Mouse (Mus musculus): ENCODE results near the gene Aarsd1. TPM values are rescaled to one million over a fixed set of nuclear protein-coding genes. Genes with fewer than 3 reads are reported as not detected.
"Not testable (repeated sequence)": the region's sequence is repeated elsewhere in the genome, so short reads cannot be mapped to it uniquely, and the experiment has no call there.

Aarsd1 gene
- total RNA-seq (2021) = 10 to 100 TPM; 47.2 to 51.2 TPM
- long read RNA-seq, experiment 1, transcript Aarsd1-201 (12 exons, 1,516 nt) = major isoform, 45 of 48 reads
- long read RNA-seq, experiment 1, partial matches to known transcripts = 2 of 48 reads
- long read RNA-seq, experiment 1, other reads (novel, unspliced or antisense) = 1 of 48 reads
- long read RNA-seq, experiment 2, transcript Aarsd1-201 (12 exons, 1,516 nt) = major isoform, 50 of 58 reads
- long read RNA-seq, experiment 2, partial matches to known transcripts = 5 of 58 reads
- long read RNA-seq, experiment 2, other reads (novel, unspliced or antisense) = 3 of 58 reads

DNA sequence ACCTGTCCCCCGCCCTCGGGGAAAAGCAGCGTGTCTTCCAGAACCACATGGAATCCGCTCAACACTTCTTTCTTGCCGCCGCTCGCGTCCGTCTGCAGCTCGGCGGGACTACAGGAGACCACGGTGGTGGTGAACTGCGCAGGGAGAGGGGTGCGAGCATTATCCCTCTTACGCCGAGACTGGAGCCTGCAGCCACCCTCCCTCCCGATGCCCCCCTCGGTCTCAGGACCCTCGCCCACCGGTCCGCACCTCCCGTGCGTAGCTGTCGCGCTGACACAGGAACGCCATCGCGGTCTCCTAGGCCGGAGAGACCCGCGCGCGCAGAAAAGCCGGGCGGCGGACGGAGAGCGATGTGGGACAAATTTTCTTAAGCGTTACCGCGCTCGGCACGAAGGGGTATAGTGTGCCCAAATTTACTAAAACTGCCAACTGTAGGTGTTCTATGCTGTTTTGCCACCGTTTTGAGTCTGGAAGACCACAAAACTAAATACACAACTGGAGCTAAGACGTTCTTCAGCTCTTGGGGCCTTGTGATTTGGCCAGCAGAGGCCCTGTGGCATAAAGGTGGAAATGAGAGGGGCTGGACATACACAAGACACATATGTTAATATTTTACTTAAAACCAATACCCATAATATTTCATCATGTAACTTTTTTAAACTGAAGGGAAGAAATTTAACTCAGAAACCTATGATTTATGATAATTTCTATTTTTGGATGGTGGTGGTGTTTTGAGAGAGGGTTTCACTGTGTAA lies at the start of gene Aarsd1:
Gene Aarsd1 (minus strand): TSS at position 515 of the 755 bp plus-strand sequence.
- H3K27ac ChIP-seq = peak within 1 kb of the TSS; percentile 88
- peak within 1 kb of the TSS; percentile 91 for H3K4me3 ChIP-seq
- no peak; the same call in none of the 2 replicates for TF ChIP-seq CTCF (conservative IDR thresholded peaks at IDR 0.05)
- peak; percentile 81 to 90 for DNase-seq (ENCODE audit: low spot score in 2 of 2)

DNA sequence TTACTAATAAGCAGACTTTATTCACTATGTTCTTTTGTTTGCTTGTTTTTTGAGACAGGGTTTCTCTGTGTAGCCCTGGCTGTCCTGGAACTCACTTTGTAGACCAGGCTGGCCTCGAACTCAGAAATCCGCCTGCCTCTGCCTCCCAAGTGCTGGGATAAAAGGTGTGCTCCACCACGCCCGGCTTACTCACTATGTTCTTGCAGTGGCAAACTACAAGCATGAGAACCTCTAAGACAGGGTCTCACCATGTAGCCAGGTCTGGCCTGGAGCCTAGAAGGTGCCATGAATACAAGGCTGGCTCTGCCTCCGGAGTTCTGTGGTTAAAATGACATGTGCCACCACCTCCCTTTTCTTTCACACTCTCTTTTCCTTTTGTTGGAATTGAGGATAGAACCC lies 49.1 kb upstream of the Aarsd1 start:
- not testable (repeated sequence) for H3K27ac ChIP-seq; DNase-seq (ENCODE audit: low spot score in 2 of 2)

DNA sequence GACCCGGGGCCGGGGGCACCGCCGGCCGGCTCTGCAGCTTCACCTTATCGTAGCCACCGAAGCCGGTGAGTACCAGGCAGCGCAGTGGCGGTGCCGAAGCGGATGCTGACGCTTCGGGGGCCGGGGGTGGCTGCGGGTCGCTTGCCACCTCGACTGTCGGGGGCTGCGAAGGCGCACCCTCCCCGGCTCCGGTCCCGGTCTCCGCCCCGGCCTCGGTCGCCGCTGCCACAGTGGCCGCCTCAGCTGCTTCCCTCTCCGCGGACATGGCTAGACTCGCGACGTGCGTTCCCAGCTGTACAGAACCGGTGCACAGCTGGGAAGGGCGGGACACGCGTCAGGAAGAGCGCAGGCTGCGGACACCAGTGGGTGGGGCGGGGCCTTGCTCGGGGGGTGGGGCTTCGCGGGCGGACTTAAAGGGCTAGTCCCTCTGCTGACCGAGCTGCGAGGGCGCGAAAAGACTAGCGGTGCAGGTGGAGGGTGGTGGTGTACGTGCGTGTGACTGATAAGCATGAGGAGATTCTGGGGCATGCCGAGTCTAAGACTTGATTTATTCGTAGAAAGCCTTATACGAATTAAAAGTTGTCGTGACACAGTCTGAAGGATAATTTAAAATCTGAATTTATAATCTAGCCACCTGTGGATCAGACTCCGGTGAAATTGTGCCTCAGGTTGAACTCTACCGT lies 48.6 kb upstream of the Aarsd1 start, which contains the start of gene Vat1:
Gene Vat1 (minus strand): TSS at position 362 of the 683 bp plus-strand sequence.
- peak within 1 kb of the TSS; percentile 81 for H3K27ac ChIP-seq
- TF ChIP-seq CTCF (conservative IDR thresholded peaks at IDR 0.05) = peak; percentile 37
- H3K4me3 ChIP-seq = peak within 1 kb of the TSS; percentile 63
- peak in 1 of 2 experiments; percentile 45 for DNase-seq (ENCODE audit: low spot score in 2 of 2)

More for the DNA sequence above, 49.1 kb upstream of the Aarsd1 start:
- peak overlapping the region; percentile 63 for H3K4me3 ChIP-seq

DNA sequence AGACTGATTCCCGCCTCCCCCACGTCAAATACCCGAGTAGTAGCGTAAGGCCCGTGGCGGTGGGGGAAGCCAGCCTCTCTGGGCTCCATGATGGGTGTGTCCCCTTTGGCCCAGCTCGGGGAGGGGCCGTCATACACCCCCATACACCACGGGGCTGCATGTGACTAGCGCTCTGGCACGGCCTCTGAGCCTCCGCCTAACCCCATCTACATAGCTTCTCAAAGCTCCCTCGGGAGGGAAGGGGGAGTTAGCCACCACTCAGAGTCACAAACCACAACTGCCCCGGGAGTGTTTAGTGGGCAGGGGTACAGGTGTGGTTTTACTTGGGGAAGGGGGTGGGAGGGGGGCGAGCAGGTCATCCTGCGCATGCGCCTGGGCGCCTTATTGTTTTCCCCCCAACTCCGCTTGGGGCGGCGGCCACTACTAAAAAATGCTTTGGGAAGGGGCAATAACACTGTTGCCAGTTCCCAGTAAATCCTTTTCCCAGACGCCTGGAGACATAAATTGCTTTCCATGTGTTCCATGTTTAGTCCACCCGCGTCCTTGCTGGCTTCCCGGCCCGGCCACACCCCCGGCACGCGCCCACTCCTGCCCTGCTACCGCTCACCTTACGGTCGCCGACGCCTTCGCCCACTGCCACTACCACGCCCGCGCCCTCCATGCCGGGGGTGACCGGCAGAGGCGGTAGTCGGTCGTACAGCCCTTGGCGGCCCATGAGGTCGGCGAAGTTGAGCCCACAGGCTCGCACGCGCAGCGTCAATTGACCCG lies 47.9 kb upstream of the Aarsd1 start:
- peak overlapping the region; percentile 81 for H3K27ac ChIP-seq
- 0 out of 2 replicates have a peak, but pooled peaks have one; percentile 6 for TF ChIP-seq CTCF (conservative IDR thresholded peaks at IDR 0.05)
- H3K4me3 ChIP-seq = peak overlapping the region; percentile 63
- peak in 1 of 2 experiments; percentile 30 for DNase-seq (ENCODE audit: low spot score in 2 of 2)

DNA sequence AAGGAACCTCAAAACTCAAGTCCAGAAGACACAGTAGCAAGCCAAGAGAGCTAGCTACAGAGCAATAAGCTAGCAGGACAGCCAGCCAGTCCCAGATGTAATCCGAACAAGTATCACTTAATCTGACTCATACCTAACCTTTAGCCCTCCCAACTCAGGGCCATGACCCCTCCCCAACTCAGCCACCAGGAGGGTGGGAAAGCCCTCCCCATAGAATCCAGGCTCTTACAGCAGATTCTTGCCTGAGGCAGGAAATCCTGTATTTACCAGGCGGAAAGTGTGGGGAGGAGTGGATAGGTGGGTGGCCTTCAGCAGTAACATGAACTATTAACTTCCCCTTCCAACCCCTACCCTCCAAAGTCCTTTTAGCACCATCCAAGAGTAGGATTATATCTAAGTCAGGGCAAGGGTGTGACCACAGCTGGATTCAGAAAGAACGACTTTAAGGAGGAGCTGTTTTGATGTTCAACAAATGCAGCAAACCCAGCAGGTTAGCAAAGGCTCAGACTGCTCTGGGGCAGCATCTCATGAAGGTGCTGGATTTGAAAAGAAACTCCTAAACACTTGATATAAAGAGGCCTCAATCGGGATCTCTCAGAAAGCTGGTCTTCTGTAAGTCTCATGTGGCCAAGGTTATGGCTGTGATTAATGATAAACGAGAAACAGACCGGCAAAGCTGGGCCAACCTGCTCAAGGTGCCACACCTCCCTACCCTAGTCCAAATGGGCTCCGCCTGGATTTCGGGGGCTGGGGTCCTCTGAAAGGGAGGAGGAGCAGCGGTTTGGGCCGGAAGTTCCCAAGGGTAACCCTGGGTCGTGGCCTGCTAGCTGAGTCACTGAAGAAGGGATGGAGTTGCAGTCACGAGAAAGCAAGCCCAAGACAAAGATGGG lies 47.0 kb upstream of the Aarsd1 start, which contains the start of gene Rnd2:
Gene Rnd2 (plus strand): TSS at position 789 of the 890 bp plus-strand sequence.
- TF ChIP-seq CTCF (conservative IDR thresholded peaks at IDR 0.05) = no peak
- Histone ChIP-seq H3K27ac (peak within 1 kb of the TSS; percentile 81), H3K4me3 (peak within 1 kb of the TSS; percentile 63)
- no peak for DNase-seq (ENCODE audit: low spot score in 2 of 2)

DNA sequence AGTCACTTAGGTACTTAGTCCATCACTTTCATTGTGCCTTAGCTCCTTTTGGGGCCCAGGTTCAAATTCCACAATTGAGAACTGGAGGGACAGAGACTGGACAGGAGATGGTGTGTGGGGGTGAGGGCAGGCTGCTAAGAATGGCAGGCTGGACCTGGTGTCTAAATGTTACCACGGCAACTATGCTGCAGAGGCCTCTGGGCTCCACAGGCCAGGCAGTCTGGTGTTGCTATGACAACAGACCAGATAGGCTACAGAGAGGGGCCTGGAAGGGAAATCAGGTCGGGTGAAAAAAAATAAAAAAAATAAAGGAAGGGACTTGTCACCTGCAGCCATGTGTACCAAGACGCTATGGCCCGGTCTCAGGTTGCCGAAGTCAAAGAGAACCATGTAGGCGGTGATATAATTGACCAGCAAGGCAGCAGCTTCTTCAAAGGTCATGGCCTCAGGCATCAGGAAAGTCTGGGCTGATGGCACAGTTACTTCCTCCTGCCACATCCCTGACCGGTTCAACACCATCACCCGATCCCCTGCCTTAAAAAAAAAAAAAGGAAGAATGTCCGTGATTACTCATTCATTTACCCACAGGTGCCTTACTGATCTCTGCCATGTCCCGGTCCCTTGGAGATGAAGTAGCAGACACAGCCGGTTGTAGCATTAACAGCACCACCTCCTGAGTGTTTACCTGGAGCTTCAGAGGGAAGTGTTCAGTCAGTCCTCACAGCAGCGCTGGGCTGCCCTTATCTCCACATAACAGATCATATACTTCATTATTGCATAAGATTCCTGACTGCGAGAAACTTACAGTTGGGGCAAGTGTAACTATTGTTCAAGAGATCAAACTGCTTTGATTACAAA lies 45.4 kb upstream of the Aarsd1 start:
- H3K27ac ChIP-seq = no peak overlapping the region
- TF ChIP-seq CTCF (conservative IDR thresholded peaks at IDR 0.05) = no peak
- H3K4me3 ChIP-seq = no peak overlapping the region
- DNase-seq (ENCODE audit: low spot score in 2 of 2) = no peak

DNA sequence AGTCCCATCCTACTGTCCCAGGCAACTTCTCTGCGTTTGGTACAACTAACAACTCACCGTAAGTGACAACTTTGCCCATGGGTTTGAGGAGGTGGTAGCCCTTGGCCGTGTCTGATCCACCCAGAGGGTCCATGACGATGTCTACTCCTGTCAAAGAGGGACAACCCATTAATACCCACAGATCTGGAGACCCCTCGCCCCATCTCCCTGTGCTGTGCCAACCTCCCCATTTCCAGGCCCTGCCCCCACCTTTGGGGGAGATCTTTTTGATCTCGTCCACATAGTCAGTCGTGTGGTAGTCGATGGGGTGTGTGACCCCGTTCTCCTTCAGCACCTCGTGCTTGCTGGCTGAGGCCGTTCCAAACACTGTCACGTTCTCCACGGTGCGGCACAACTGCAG lies 44.7 kb upstream of the Aarsd1 start:
- Histone ChIP-seq H3K27ac (no peak overlapping the region), H3K4me3 (no peak overlapping the region)
- no peak for TF ChIP-seq CTCF (conservative IDR thresholded peaks at IDR 0.05)
- no peak for DNase-seq (ENCODE audit: low spot score in 2 of 2)

DNA sequence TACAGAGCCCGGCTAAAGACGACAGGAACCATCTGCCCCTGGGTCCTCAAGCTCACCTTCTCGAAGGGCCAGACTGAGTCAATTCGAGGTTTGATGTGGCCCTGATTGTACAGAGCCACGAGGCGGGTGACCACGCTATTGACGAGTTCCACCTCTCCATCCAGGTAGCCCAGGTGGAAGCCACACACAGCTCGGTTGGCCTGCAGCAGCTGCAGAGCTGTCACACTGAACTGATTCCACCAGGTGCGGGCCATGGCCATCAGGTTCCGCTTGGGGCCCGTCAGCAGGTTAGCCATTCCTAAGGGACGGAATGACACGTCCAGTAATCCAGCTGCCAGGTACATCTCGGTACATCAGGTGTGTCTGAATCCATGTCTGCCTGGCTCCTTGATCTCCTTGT lies 42.9 kb upstream of the Aarsd1 start:
- no peak for DNase-seq (ENCODE audit: low spot score in 2 of 2)
- no peak for TF ChIP-seq CTCF (conservative IDR thresholded peaks at IDR 0.05)
- H3K4me3 ChIP-seq = no peak overlapping the region
- no peak overlapping the region for H3K27ac ChIP-seq

DNA sequence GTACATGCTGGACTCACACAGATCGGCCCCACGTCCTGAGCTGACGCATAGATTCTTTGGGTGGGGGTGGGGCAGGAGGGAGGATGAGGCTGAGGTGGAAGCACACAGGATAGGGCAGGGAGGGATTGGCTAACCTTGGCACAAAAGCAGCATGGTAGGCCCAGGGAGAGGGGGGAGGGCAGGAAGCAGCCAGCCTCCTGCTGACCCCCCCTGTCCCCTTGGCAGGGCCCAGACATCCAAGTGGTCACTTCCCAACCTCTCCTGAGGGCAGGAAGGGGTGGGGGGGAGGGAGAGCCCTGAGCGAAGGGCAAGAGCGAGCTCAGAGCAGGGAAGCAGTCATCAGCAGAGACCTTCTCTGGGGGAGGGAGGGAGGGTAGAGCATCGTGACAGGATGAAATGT lies 42.3 kb upstream of the Aarsd1 start:
- DNase-seq (ENCODE audit: low spot score in 2 of 2) = no peak
- Histone ChIP-seq H3K27ac (no peak overlapping the region), H3K4me3 (no peak overlapping the region)
- TF ChIP-seq CTCF (conservative IDR thresholded peaks at IDR 0.05) = no peak

DNA sequence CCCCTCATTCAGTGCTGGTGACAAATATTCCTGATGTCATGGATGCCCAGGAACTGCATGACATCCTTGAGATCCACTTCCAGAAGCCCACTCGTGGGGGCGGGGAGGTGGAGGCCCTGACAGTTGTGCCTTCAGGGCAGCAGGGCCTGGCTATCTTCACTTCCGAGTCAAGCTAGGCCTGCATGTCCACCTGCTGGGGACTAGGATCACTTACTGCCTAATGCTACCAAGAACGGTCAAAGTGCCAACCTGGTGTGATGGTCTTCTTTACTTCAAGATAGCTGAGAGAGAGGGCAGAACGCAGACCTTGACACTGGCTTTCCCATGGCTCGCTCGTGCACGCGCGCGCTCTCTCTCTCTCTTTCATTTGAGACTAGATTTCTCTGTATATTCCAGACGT lies 40.8 kb upstream of the Aarsd1 start:
- Histone ChIP-seq H3K4me3 (no peak overlapping the region), H3K27ac (no peak overlapping the region)
- TF ChIP-seq CTCF (conservative IDR thresholded peaks at IDR 0.05) = no peak
- no peak for DNase-seq (ENCODE audit: low spot score in 2 of 2)

DNA sequence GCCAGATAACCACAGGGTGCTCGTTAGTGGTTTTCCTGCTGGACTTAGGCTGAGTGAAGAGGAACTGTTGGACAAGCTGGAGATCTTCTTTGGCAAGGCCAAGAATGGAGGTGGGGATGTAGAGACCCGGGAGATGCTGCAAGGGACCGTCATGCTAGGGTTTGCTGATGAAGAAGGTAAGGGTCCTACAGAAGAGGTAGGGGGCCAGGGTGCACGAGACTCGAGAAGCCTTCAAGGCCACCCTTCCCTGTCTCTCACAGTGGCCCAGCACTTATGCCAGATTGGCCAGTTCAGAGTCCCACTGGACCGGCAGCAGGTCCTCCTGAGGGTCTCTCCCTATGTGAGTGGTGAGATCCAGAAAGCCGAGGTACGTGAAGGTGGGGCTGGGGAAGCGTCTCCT lies 40.2 kb upstream of the Aarsd1 start:
- TF ChIP-seq CTCF (conservative IDR thresholded peaks at IDR 0.05) = no peak
- H3K27ac ChIP-seq = no peak overlapping the region
- no peak overlapping the region for H3K4me3 ChIP-seq
- no peak for DNase-seq (ENCODE audit: low spot score in 2 of 2)

Data from layer of hippocampus, adult 2 months (tissue).